Mouse (Mus musculus) c-Kit-positive CD71-positive TER-119-negative erythroid progenitor cells, embryonic 14.5 days (primary cell): Measurements from ENCODE around the gene Hs2st1.
"Not testable (repeated sequence)": the region's sequence is repeated elsewhere in the genome, so short reads cannot be mapped to it uniquely, and the experiment has no call there.

ENCODE experiments used
- DNase-seq: peaks from one replicate; pipeline ENCODE4 v3.0.0-alpha.2; 2013; ENCODE audit warnings: low read depth

Hs2st1 gene

GRCm38 (mm10) chr3:144570047-144570815 lies at the start of gene Hs2st1, which contains the start of gene Selenof:
Gene Hs2st1 (minus strand): TSS chr3:144570181.
Gene Selenof (plus strand): TSS chr3:144570304.
- DNase-seq = peak; percentile 100

GRCm38 (mm10) chr3:144617633-144618180 lies 47.7 kb upstream of the Hs2st1 start:
- no peak for DNase-seq

GRCm38 (mm10) chr3:144616654-144617425 lies 46.9 kb upstream of the Hs2st1 start:
- peak; percentile 71 for DNase-seq

GRCm38 (mm10) chr3:144615459-144615858 lies 45.5 kb upstream of the Hs2st1 start:
- no peak for DNase-seq

- DNase-seq = no peak
These were observed 44.7 kb upstream of the Hs2st1 start for GRCm38 (mm10) chr3:144614698-144615097.

GRCm38 (mm10) chr3:144614277-144614676 lies 44.3 kb upstream of the Hs2st1 start:
- no peak for DNase-seq

GRCm38 (mm10) chr3:144612382-144612781 lies 42.4 kb upstream of the Hs2st1 start:
- DNase-seq = no peak

- DNase-seq = no peak
These were observed 41.8 kb upstream of the Hs2st1 start for GRCm38 (mm10) chr3:144611626-144612271.

GRCm38 (mm10) chr3:144610759-144611158 lies 40.8 kb upstream of the Hs2st1 start:
- DNase-seq = no peak

- no peak for DNase-seq
These were observed 38.1 kb upstream of the Hs2st1 start for GRCm38 (mm10) chr3:144608090-144608489.

GRCm38 (mm10) chr3:144606449-144606848 lies 36.5 kb upstream of the Hs2st1 start:
- DNase-seq = no peak

- not testable (repeated sequence) for DNase-seq
These were observed 35.8 kb upstream of the Hs2st1 start for GRCm38 (mm10) chr3:144605811-144606210.

GRCm38 (mm10) chr3:144604205-144604604 lies 34.2 kb upstream of the Hs2st1 start:
- no peak for DNase-seq

- no peak for DNase-seq
These were observed 33.6 kb upstream of the Hs2st1 start for GRCm38 (mm10) chr3:144603558-144603957.

- DNase-seq = no peak
These were observed 32.8 kb upstream of the Hs2st1 start for GRCm38 (mm10) chr3:144602819-144603218.

GRCm38 (mm10) chr3:144602413-144602812 lies 32.4 kb upstream of the Hs2st1 start:
- no peak for DNase-seq

GRCm38 (mm10) chr3:144597790-144598467 lies 27.9 kb upstream of the Hs2st1 start:
- DNase-seq = no peak

- DNase-seq = no peak
These were observed 27.1 kb upstream of the Hs2st1 start for GRCm38 (mm10) chr3:144597121-144597520.

GRCm38 (mm10) chr3:144592992-144593785 lies 23.2 kb upstream of the Hs2st1 start:
- DNase-seq = no peak

- no peak for DNase-seq
These were observed 19.4 kb upstream of the Hs2st1 start for GRCm38 (mm10) chr3:144589189-144589890.
